Mouse (Mus musculus): ENCODE results near the gene Acaca. TPM values are rescaled to one million over a fixed set of nuclear protein-coding genes. Genes with fewer than 3 reads are reported as not detected.

The Acaca gene
- polyA plus RNA-seq, 1 experiment from 2014 or later: 14.4 TPM

Other genes starting within 250 kb of the Acaca start
- gene Ddx52, start 187.6 kb upstream of the Acaca start, polyA plus RNA-seq (2015; fragmentation: Nextera tagmentation; extraction: Ambion mirVana): 40.3 and 42.6 TPM in 2 replicates
- gene Synrg, start 165.2 kb upstream of the Acaca start, polyA plus RNA-seq (2015; fragmentation: Nextera tagmentation; extraction: Ambion mirVana): 10.1 and 10.5 TPM in 2 replicates
- 30.2 and 32.6 TPM in 2 replicates for gene Dusp14, start 60.4 kb upstream of the Acaca start, polyA plus RNA-seq (2015; fragmentation: Nextera tagmentation; extraction: Ambion mirVana)
- 34.6 and 35.1 TPM in 2 replicates for gene Tada2a, start 72 bp upstream of the Acaca start, polyA plus RNA-seq (2015; fragmentation: Nextera tagmentation; extraction: Ambion mirVana)
- gene Gm11437, start 37.8 kb downstream of the Acaca start, polyA plus RNA-seq (2015; fragmentation: Nextera tagmentation; extraction: Ambion mirVana): 0.12 TPM in 1 of 2 replicates, not detected in the other

Measured in kidney, embryonic 15.5 days (tissue).